Comparison of ENCODE assay signal across 11 mouse cellular contexts in the genomic region with DNA sequence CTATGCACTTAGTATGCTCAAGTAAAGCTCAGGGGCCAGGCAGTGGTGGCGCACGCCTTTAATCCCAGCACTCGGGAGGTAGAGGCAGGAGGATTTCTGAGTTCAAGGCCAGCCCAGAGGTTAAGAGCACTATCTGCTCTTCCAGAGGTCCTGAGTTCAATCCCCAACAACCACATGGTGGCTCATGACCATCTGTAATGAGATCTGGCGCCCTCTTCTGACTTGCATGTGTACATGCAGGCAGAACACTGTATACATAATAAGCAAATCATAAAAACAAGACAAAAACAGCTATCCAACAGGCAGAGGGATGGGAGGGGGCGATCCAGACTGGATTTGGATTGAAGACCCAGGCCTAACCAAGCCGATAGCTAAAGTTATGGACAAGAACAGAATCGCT. TPM values are rescaled to one million over a fixed set of nuclear protein-coding genes. Genes with fewer than 3 reads are reported as not detected.
A peak's percentile ranks its signal among the peaks of the same experiment; 100 is the strongest.
DNase-seq lines count a peak whose midpoint lies in the region; ATAC-seq and TF ChIP-seq lines count a peak whose summit lies in the region.
"Had no signal": no experiment of that assay in that cellular context is flagged by ENCODE, and none has a peak within 500 bp of the region (broad histone marks: within the 10 kb centered on the region; RNA-seq: fewer than 3 reads in every experiment).

No protein-coding gene starts in this region.

- ATAC-seq in cerebellum, adult (ENCODE audit: insufficient number of reproducible peaks, low FRiP score, low TSS enrichment): no peak
- ATAC-seq in stomach, embryonic 14.5 days (ENCODE audit: insufficient number of reproducible peaks, insufficient read depth, low FRiP score, low read depth): no peak

- no peak overlapping the region for H3K4me3 ChIP-seq in left cerebral cortex, adult 2 months
- H3K4me3 ChIP-seq in stomach, embryonic 14.5 days (ENCODE audit: low read depth, low read length): no peak overlapping the region
- H3K4me3 ChIP-seq: limb, embryonic 15.5 days had no signal

- H3K9me3 ChIP-seq in stomach, embryonic 14.5 days (ENCODE audit: control insufficient read depth, low read depth, low read length): no peaks in the 10 kb centered on the region
- H3K9me3 ChIP-seq: limb, embryonic 15.5 days had no signal

- 70% methylated on average over 7 of the region's 7 CpGs for WGBS in stomach, embryonic 14.5 days

- H3K27ac ChIP-seq in left cerebral cortex, adult 2 months: no peak overlapping the region
- peak overlapping the region; percentile 78; the same call in 1 of the 2 replicates for H3K27ac ChIP-seq in stomach, embryonic 14.5 days (ENCODE audit: low read length)

- TF ChIP-seq CTCF in left cerebral cortex, adult 2 months (IDR thresholded peaks at IDR 0.05): peak; percentile 54

- DNase-seq in cerebellum, postnatal 10 days: peak; percentile 44 to 62
- DNase-seq in left cerebral cortex, adult 2 months (ENCODE audit: extremely low spot score in 1 of 2, low spot score in 2 of 2): no peak
- DNase-seq in left cerebral cortex, postnatal 14 days (ENCODE audit: low spot score in 2 of 2): no peak
- peak; percentile 31 for DNase-seq in T-cell, adult 2 months (ENCODE audit: low spot score)
- DNase-seq in left cerebral cortex, postnatal 4 days: no peak
- DNase-seq in left cerebral cortex, adult 9 months (ENCODE audit: low spot score in 2 of 2): no peak
- DNase-seq: cerebellum, adult 8-10 months had no signal

- peaks cover 24% of the 10 kb centered on the region for H3K4me1 ChIP-seq in stomach, embryonic 14.5 days (ENCODE audit: control insufficient read depth, insufficient read depth, low read length)

- intact Hi-C loops in left cerebral cortex, adult 2 months (cut with DNase I): no loop called here
- intact Hi-C loops in left cerebral cortex, postnatal 14 days (cut with DNase I): no loop called here
- intact Hi-C loops in left cerebral cortex, postnatal 4 days (cut with DNase I): no loop called here

- H3K36me3 ChIP-seq in stomach, embryonic 14.5 days (ENCODE audit: control insufficient read depth, insufficient read depth, low read length): no peaks in the 10 kb centered on the region
- H3K36me3 ChIP-seq: limb, embryonic 15.5 days had no signal

- H3K9ac ChIP-seq in stomach, embryonic 14.5 days (replicated peaks; ENCODE audit: low read depth, low read length): no peak overlapping the region
- H3K9ac ChIP-seq: limb, embryonic 15.5 days had no signal

- no peak overlapping the region for H3K4me2 ChIP-seq in stomach, embryonic 14.5 days (replicated peaks; ENCODE audit: low read depth, low read length)
- H3K4me2 ChIP-seq: limb, embryonic 15.5 days had no signal

- H3K27me3 ChIP-seq in stomach, embryonic 14.5 days (ENCODE audit: control insufficient read depth, insufficient read depth, low read length): no peaks in the 10 kb centered on the region
- H3K27me3 ChIP-seq: limb, embryonic 15.5 days had no signal

RNA-seq across cellular contexts. Expression of a gene that starts 5.8 kb away (rescaled TPM):
- total RNA-seq in left cerebral cortex, adult 2 months (2021): 1,000 to 10,000 TPM; 1,492 to 1,507 TPM
- 1,000 to 10,000 TPM; 1,454 to 1,586 TPM for total RNA-seq in left cerebral cortex, postnatal 14 days (2021)
- 1,573 and 1,607 TPM in 2 replicates for polyA plus RNA-seq in stomach, embryonic 14.5 days (2014; fragmentation: Nextera tagmentation; extraction: Ambion mirVana)
- total RNA-seq in left cerebral cortex, postnatal 4 days (2021): 1,000 to 10,000 TPM; 1,680 to 1,682 TPM

RNA-seq across cellular contexts. Expression of a gene that starts 15.2 kb away (rescaled TPM):
- 10 to 100 TPM; 21.5 to 26.3 TPM for total RNA-seq in left cerebral cortex, adult 2 months (2021)
- total RNA-seq in left cerebral cortex, postnatal 14 days (2021): 10 to 100 TPM; 41.6 to 46.1 TPM
- polyA plus RNA-seq in stomach, embryonic 14.5 days (2014; fragmentation: Nextera tagmentation; extraction: Ambion mirVana): 117 and 120 TPM in 2 replicates
- 10 to 100 TPM; 39.2 to 40.2 TPM for total RNA-seq in left cerebral cortex, postnatal 4 days (2021)

RNA-seq across cellular contexts. Expression of a gene that starts 20.6 kb away (rescaled TPM):
- total RNA-seq in left cerebral cortex, adult 2 months (2021): 10 to 100 TPM; 19.7 to 23.6 TPM
- total RNA-seq in left cerebral cortex, postnatal 14 days (2021): 10 to 100 TPM; 21.0 to 24.4 TPM
- polyA plus RNA-seq in stomach, embryonic 14.5 days (2014; fragmentation: Nextera tagmentation; extraction: Ambion mirVana): 72.2 and 73.0 TPM in 2 replicates
- total RNA-seq in left cerebral cortex, postnatal 4 days (2021): 10 to 100 TPM; 68.8 to 69.9 TPM

RNA-seq across cellular contexts. Expression of a gene that starts 23.1 kb away (rescaled TPM):
- total RNA-seq in left cerebral cortex, adult 2 months (2021): not detected
- total RNA-seq in left cerebral cortex, postnatal 14 days (2021): not detected
- polyA plus RNA-seq in stomach, embryonic 14.5 days (2014; fragmentation: Nextera tagmentation; extraction: Ambion mirVana): 0.36 and 0.55 TPM in 2 replicates
- total RNA-seq in left cerebral cortex, postnatal 4 days (2021): not detected
- polyA plus RNA-seq: intestine, embryonic 14.5 days had no signal

RNA-seq across cellular contexts. Expression of a gene that starts 23.3 kb away (rescaled TPM):
- total RNA-seq in left cerebral cortex, adult 2 months (2021): 1 to 10 TPM; 2.3 to 2.4 TPM
- 1 to 10 TPM; 1.8 to 2.0 TPM for total RNA-seq in left cerebral cortex, postnatal 14 days (2021)
- 3.7 and 4.2 TPM in 2 replicates for polyA plus RNA-seq in stomach, embryonic 14.5 days (2014; fragmentation: Nextera tagmentation; extraction: Ambion mirVana)
- 1 to 10 TPM; 2.4 to 2.7 TPM for total RNA-seq in left cerebral cortex, postnatal 4 days (2021)

Comparison
In these comparisons a context has a peak if more than half of its experiments do, and no peak if none do; other contexts are left out.
1. DNase-seq: peak in cerebellum, postnatal 10 days (2 of 2) and T-cell, adult 2 months (single experiment); none in left cerebral cortex, adult 2 months (0 of 2), left cerebral cortex, postnatal 14 days (0 of 2), left cerebral cortex, postnatal 4 days (single experiment) and left cerebral cortex, adult 9 months (0 of 2).